Mouse (Mus musculus): Measurements from ENCODE around the gene Fam171a2.

Fam171a2 gene

DNA sequence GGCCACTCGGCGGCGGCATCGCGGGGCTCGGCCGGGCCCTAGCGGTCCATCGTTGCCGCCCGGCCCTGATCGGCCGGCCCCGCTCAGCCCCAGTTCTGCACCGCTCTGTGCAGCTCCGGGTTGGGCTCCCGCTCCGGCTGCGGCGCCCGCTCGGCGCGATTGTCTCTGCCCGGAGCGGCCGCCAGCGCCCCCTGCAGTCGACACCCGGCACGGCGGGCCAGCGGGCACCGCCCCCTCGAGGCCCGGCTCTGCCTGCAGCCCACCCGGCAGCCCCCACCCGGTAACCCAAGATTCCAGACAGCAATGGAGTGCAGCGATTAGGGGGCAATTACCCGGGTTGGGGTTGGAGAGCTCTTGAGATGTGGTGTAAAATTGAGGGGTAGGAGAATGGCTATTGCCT is at the start of gene Fam171a2:
Fam171a2 (minus strand) TSS at position 186 of the 400 bp plus-strand sequence.
- peak; percentile 82 for DNase-seq (ENCODE audit: low spot score)

- DNase-seq (ENCODE audit: low spot score) = no peak
Measured at GRCm38 (mm10) chr11:102496732-102497131, 49.2 kb upstream of the Fam171a2 start.

- DNase-seq (ENCODE audit: low spot score) = no peak
Measured at GRCm38 (mm10) chr11:102496206-102496605, 48.7 kb upstream of the Fam171a2 start.

- no peak for DNase-seq (ENCODE audit: low spot score)
Measured at GRCm38 (mm10) chr11:102495742-102496141, 48.3 kb upstream of the Fam171a2 start.

DNA sequence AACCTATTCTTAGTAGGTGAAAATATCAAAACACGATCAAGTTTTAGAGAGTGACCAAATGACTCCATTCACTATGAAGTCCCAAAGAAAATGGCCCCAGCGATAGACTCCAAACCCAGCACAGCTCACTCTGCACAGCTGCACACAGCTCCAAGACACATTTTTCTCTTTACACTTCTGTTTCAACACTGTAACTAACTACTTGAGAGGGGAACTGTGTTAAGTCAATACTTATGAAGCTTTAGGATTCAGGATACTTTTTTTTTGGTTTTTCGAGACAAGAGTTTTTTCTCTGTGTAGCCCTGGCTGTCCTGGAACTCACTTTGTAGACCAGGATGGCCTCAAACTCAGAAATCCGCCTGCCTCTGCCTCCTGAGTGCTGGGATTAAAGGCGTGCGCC is 47.6 kb upstream of the Fam171a2 start:
- no peak for DNase-seq (ENCODE audit: low spot score)

DNA sequence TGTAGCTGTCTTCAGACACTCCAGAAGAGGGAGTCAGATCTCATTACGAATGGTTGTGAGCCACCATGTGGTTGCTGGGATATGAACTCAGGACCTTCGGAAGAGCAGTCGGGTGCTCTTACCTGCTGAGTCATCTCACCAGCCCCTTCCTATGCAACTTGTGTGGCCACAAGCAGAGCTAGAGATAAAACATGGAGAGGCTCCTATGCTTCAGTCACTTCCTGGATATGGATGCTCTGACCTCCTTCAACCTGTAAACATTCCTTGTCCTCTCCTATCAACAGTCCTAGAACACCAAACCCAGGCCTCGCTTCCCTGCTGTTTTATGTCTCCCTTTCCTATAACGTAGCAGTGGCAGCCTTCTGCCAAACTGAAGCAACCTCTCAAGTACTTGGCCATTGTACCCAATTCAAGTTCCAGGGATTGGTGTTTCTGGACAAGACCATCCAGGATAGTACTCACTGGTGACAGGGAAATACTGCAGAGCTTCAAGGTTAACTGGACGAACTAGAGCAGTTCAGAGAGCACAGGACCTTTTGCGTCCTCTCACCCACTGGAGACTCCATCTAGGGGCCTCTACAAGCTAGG is 46.7 kb upstream of the Fam171a2 start:
- DNase-seq (ENCODE audit: low spot score) = no peak

DNA sequence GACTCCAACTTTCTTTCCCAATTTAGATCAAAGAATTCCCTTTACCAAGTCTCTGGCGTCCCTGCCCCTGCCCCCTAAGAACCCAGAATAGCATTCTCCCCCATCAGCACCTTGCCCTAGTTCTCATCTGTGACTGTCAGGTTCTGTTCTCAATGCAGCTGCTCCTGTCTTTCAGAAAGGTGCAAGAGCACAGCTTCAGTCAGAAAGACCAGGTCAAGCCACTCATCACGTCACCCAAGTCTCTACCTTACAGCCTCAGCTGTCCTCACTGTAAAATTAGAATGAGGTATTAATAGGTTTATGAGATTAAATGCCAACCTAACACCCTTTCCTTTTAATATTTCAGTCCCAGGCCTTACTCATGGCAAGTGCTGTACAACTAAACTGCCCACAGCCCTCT is 45.8 kb upstream of the Fam171a2 start:
- DNase-seq (ENCODE audit: low spot score) = no peak

GRCm38 (mm10) chr11:102487901-102488300 is 40.4 kb upstream of the Fam171a2 start:
- DNase-seq (ENCODE audit: low spot score) = no peak

- DNase-seq (ENCODE audit: low spot score) = peak; percentile 54
Measured at GRCm38 (mm10) chr11:102486733-102487386, 39.4 kb upstream of the Fam171a2 start.

DNA sequence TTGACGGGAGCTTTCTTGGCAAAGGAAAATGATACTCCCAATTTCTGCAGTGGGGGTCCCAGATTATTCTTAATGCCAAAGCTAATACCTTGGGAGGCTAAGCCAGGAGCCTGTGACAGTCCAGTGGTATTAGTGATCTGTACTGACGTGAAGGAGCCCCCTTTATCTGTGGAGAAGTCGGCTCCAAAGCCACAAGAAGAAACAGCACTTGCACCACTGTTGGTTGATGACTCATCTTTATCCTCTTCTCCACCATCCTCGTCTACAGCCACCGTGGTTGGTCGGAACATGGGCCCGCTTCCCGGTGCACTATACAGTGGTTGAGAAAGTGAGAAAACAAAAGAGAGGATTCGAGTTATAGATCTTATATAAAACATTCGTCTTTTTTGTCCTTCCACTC is 34.3 kb upstream of the Fam171a2 start:
- DNase-seq (ENCODE audit: low spot score) = no peak

DNA sequence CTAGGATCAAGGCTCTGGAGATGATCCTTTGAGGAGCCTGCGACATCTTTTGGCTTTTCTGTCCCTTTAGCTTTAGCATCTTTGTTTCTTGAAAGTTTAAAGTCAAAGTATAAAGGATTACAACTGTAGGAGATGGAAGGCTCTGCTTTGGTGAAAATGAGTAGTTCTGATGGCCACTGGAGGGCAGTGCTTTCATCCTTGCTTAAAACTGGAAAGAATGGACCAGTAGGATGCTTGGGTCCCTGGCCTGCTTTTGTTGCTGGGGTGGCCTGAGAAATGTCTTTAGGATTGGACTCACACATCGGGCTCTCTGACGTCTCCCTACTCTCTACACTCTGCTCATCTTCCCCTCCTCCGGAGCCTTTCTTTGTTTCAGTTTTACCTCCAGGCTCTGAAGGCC is 33.4 kb upstream of the Fam171a2 start:
- DNase-seq (ENCODE audit: low spot score) = no peak

DNA sequence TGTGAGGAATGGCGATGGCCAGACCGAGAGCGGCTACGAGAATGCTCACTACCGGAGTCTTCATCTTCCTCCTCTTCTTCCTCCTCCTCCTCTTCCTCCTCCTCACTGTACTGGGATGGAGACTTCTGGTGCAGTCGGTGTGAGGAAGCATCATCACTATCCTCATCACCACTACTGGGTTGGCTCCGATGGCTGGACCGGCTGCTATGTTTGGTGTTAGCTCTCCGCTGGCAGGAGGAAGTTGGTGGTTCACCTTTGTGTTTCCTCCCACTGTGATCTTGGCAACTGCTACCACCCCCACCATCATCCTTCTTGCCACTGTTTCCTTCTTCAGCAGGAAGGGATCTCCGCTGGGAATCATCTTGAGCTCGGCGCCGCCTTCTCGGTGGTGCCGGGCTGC is 32.6 kb upstream of the Fam171a2 start:
- DNase-seq (ENCODE audit: low spot score) = no peak

DNA sequence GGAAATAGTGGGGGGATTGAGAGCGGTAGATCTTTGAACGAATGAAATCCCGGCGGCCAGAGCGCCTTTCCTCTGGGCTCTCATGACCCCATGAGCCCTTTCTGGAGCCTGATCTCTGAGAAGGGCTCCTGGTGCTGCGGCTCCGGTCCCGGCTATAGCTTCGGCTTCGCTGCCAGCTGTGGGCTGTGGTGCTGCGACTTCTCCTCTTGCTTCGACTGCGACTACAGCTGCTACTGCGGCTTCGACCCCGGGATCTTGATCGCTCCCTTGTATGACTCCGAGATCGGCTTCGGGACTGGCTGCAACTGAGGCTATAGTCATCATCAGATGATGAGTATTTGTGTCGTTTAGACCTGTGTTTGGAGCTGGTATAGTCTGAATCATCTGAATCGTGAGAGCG is 32.1 kb upstream of the Fam171a2 start:
- DNase-seq (ENCODE audit: low spot score) = no peak

GRCm38 (mm10) chr11:102478671-102479070 is 31.2 kb upstream of the Fam171a2 start:
- no peak for DNase-seq (ENCODE audit: low spot score)

DNA sequence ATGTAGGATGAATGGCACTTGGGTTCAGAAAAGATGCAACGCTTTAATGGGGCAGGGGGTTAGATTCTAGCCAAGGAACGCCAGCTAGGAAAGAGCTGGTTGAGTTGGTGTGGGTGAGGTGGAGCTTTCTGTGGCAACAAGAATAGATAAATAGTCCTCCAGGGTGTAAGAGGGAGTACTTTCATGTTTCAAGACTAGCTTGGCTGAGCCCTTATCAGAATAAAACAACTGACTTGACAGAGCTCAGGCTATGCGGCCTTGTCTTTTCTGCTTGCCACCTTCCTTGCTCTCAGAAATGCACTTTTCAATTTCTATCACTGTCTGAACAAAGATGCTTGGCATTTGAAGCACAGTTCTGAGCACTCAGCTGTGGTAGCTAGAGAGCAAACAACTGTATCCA is 27.5 kb upstream of the Fam171a2 start:
- DNase-seq (ENCODE audit: low spot score) = no peak

- no peak for DNase-seq (ENCODE audit: low spot score)
Measured at GRCm38 (mm10) chr11:102469648-102470357, 22.3 kb upstream of the Fam171a2 start, which contains the start of gene Itga2b. TSS of gene Itga2b (minus strand) at chr11:102470122.

DNA sequence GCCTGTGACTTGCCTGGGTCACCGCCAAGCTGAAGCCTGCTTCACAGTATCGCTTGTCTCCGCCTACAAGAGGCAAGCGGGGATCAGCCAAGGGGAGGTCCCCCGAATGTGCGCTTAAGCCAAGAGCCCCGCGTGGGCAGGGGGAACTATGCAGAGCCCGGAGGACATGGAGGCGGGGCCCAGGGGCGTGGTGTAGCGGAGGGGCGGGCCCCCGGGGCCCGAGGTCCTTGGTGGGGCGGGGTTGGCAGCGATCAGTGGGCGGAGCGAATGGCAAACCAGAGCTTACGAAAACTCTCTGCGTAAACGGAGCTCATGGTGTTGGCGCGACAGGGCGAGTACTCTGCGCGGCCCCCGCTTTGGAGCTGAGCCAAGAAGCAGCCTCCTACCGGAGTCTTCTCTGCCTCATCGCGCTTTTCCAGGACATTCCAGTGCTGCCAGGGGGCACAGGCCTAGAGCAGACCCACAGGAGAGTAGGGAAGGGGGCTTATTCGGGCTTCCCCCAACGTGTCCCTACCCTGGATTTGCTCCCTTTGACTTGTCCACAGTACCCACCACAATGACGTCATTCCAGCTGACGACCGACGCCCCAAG is 19.7 kb upstream of the Fam171a2 start:
- DNase-seq (ENCODE audit: low spot score) = peak; percentile 99

DNA sequence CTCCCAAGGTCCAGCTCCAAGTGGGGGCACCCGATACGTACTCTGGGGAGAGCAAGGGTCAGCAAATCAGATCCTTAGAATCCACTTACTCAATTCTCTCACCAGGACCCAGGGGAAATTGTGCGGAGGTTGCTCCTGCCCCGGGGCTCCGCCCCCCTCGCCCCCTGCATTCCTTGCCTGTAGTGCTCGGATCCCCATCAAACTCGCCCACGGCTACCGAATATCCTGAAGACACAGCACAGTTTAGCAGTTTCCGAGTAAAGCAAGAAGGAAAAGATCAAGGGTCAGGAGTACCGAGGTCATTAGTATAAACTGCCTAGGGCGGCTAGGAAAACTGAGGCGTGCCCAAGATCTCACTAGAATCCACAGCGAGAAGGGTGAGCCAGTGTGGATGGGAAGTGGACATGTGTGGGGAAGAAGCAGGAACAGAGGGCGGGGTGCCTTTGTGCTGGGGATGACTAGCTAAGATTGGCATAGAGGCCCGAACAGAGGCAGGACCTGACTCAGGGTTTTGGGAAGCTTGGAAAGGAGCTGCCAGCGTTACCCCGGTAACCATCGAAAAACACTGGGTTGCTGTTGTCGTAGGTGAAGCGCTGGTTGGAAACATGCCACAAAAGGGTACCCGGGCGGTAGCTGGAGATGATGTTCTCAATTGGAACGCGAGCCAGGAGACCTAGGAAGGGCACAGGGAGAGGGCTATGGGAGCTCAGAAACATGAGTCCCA is 18.4 kb upstream of the Fam171a2 start:
- DNase-seq (ENCODE audit: low spot score) = peak; percentile 65

- DNase-seq (ENCODE audit: low spot score) = no peak
Measured at GRCm38 (mm10) chr11:102464901-102465300, 17.4 kb upstream of the Fam171a2 start.

DNA sequence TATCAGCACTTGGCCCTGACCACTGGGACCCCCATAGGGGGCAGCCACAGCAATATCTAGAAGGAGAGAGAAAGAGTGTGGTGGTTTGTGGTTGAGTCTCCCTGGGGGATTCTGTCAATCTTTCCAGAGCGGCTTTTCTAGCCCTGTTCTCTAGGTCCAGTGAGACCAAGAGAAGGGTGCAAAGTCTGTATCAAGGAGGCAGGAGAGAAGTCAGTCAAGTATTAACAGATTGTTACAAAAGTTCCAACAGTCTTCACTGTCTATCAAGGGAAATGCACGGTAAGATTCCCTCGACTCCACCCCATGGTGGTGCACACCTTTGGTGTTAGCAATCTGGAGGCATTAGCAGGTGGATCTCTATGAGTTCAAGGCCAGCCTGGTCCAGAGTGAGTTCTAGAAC is 14.3 kb upstream of the Fam171a2 start:
- DNase-seq (ENCODE audit: low spot score) = no peak

- DNase-seq (ENCODE audit: low spot score) = no peak
Measured at GRCm38 (mm10) chr11:102460541-102460940, 13.1 kb upstream of the Fam171a2 start.

- DNase-seq (ENCODE audit: low spot score) = peak; percentile 85
Measured at GRCm38 (mm10) chr11:102455740-102456396, 8.4 kb upstream of the Fam171a2 start.
